Mouse (Mus musculus) ES-E14 (cell line): Measurements from ENCODE around the gene Rims3. TPM values are rescaled to one million over a fixed set of nuclear protein-coding genes. Genes with fewer than 3 reads are reported as not detected.
A peak's percentile ranks its signal among the peaks of the same experiment; 100 is the strongest.

Experiments used
- DNase-seq: peaks from one replicate; pipeline ENCODE4 v3.0.0-alpha.2; 2013; ENCODE audit warnings: low read depth, low spot score
- H3K27ac ChIP-seq: 2 replicates; pipeline ENCODE4 v1.5.1; 2012; ENCODE audit warnings: low read depth, mild to moderate bottlenecking, low read length, moderate library complexity, mixed read lengths; ENCODE audit not compliant: poor library complexity, insufficient read depth, severe bottlenecking
- H3K36me3 ChIP-seq: 2 replicates; pipeline ENCODE4 v1.6.1; 2012; ENCODE audit warnings: mild to moderate bottlenecking, low read length, moderate library complexity, mixed read lengths; ENCODE audit not compliant: control insufficient read depth, poor library complexity, insufficient read depth, severe bottlenecking
- H3K4me1 ChIP-seq, 2 experiments: fragments of 150-350 bp in 1 of 2; sonication (generic) in 1 of 2; 2 replicates each; pipeline ENCODE4 v1.6.1; 2012; ENCODE audit warnings: low read length in 2 of 2, mild to moderate bottlenecking in 1 of 2, mixed read lengths in 1 of 2; ENCODE audit not compliant: control insufficient read depth in 2 of 2, insufficient read depth in 2 of 2, poor library complexity in 1 of 2
- H3K4me3 ChIP-seq, 2 experiments: fragments of 150-350 bp in 1 of 2; sonication (generic) in 1 of 2; 2 replicates each; pipeline ENCODE4 v1.5.1; 2012; ENCODE audit warnings: low read length in 2 of 2, low read depth in 1 of 2, mild to moderate bottlenecking in 1 of 2, mixed read lengths in 1 of 2; ENCODE audit not compliant: insufficient read depth in 1 of 2, poor library complexity in 1 of 2, severe bottlenecking in 1 of 2
- H3K9ac ChIP-seq: 2 replicates; pipeline ENCODE4 v1.6.1; 2012; ENCODE audit warnings: low read depth, mild to moderate bottlenecking, low read length, mixed read lengths; ENCODE audit not compliant: poor library complexity, insufficient read depth, severe bottlenecking
- H3K9me3 ChIP-seq: fragments of 150-350 bp; sonication (generic); 2 replicates; pipeline ENCODE4 v1.6.1; 2012; ENCODE audit warnings: low read depth, mild to moderate bottlenecking, low read length; ENCODE audit not compliant: control insufficient read depth, insufficient read depth
- CHD2 ChIP-seq: IDR thresholded peaks from 2 replicates; pipeline ENCODE4 v1.6.1; 2014; ENCODE audit warnings: mild to moderate bottlenecking, low read depth, low read length, inconsistent platforms
- HCFC1 ChIP-seq: IDR thresholded peaks from 2 replicates; pipeline ENCODE4 v1.6.1; 2012; ENCODE audit warnings: low read length, inconsistent platforms, borderline replicate concordance; ENCODE audit not compliant: insufficient read depth
- MAFK ChIP-seq: IDR thresholded peaks from 2 replicates; pipeline ENCODE4 v1.6.1; 2014; ENCODE audit warnings: mild to moderate bottlenecking, low read depth, low read length, inconsistent platforms; ENCODE audit not compliant: insufficient read depth
- ZC3H11A ChIP-seq: IDR thresholded peaks from 2 replicates; pipeline ENCODE4 v1.6.1; 2012; ENCODE audit warnings: low read depth, mild to moderate bottlenecking, inconsistent platforms, low read length, borderline replicate concordance
- ZNF384 ChIP-seq: IDR thresholded peaks from 2 replicates; pipeline ENCODE4 v1.6.1; 2012; ENCODE audit warnings: low read depth, low read length, inconsistent platforms
- in situ Hi-C, 2 experiments: fragments of 600-800 bp; cut with MboI; formaldehyde crosslinking; loops; one replicate each; pipeline ENCODE4 v1.15.1; 2025; ENCODE audit warnings: low sequenced_read_pairs in 2 of 2, inconsistent platforms in 1 of 2; ENCODE audit not compliant: unreplicated experiment in 2 of 2
- total RNA-seq: library from RNA; depleted of rRNA; stranded (reverse); fragments of 300-350 nt; gene quantifications from 2 replicates; pipeline ENCODE4 v1.2.3, GENCODE M21; 2012

Rims3 gene
- total RNA-seq, 1 experiment = 4.5 TPM

DNA sequence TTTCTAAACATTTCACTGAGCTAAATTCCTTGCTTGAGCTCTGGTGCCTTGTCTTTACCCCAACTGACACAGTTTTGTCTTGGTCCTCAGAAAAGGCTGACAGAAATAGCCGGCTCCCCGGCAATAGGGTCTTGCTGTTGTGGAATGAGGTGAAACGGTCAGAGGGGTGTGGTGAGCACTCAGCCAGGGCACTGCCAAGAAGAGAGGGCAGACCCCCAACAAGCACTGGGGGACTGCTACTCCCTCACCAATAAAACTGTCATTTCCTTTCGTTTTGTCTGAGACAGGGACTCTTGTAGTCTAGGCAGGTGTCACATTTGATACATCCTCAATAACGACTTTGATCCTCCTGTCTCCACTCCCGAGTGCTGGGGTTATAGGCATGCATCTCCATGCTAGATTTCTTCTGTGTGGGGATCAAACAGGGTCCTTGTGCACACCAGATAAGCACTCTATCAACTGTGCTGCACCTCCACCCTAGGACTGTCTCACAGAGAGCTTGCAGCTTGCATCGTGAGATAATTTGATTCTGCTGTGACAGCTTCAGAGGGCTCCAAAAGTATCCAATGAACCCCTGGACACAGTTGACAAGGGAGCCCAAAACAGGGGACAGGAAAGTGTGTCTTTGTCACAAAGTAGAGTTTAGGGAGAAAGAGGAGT is 10.1 kb upstream of the Rims3 start:
- H3K9me3 ChIP-seq = no peaks in the 10 kb centered on the region
- in situ Hi-C loops = no loop called here
- TF ChIP-seq MAFK = no peak
- TF ChIP-seq ZC3H11A = no peak
- TF ChIP-seq CHD2 = no peak
- TF ChIP-seq HCFC1 = no peak
- TF ChIP-seq ZNF384 = no peak
- DNase-seq = no peak
- peaks cover 0 to 2% of the 10 kb centered on the region in 2 experiments; a peak in 1 of 4 replicates for H3K4me1 ChIP-seq
- H3K9ac ChIP-seq = no peak overlapping the region
- H3K36me3 ChIP-seq = no peaks in the 10 kb centered on the region
- no peak overlapping the region for H3K27ac ChIP-seq
- no peak overlapping the region for H3K4me3 ChIP-seq

DNA sequence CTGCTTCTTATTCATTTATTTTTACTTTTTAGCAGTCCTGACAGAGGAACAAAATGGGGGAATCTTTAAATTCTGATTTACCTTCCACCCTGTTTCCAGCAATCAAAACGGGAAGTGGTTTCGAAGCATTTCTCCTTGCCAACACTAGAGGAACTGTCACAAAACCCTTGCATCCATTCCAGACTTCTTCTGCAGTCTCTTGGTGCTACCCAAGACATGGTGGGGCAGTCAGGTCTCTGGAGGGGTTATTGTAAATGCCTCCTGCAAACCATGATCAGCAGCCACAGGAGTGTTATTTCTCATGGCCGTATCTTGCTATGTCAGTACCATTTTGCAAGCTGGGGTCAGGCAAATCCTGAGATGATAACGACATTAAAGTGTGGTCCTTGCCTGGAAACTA is 9.5 kb upstream of the Rims3 start:
- no peak for DNase-seq
- no peaks in the 10 kb centered on the region for H3K36me3 ChIP-seq
- peaks cover 0 to 2% of the 10 kb centered on the region in 2 experiments; a peak in 1 of 4 replicates for H3K4me1 ChIP-seq
- no peak overlapping the region for H3K27ac ChIP-seq
- H3K9ac ChIP-seq = no peak overlapping the region
- no peaks in the 10 kb centered on the region for H3K9me3 ChIP-seq
- H3K4me3 ChIP-seq = no peak overlapping the region
- TF ChIP-seq HCFC1 (no peak), MAFK (no peak), CHD2 (no peak), ZC3H11A (no peak), ZNF384 (no peak)
- in situ Hi-C loops = no loop called here

- no peak for TF ChIP-seq ZC3H11A
- no peak for TF ChIP-seq HCFC1
- TF ChIP-seq ZNF384 = no peak
- TF ChIP-seq MAFK = no peak
- TF ChIP-seq CHD2 = no peak
- in situ Hi-C loops = no loop called here
- Histone ChIP-seq H3K4me1 (peaks cover 0 to 2% of the 10 kb centered on the region in 2 experiments; a peak in 1 of 4 replicates), H3K9me3 (no peaks in the 10 kb centered on the region), H3K9ac (no peak overlapping the region), H3K27ac (no peak overlapping the region), H3K36me3 (no peaks in the 10 kb centered on the region), H3K4me3 (no peak overlapping the region)
- no peak for DNase-seq
Measured at GRCm38 (mm10) chr4:120848909-120849308, 5.7 kb upstream of the Rims3 start.

- no peaks in the 10 kb centered on the region for H3K9me3 ChIP-seq
- H3K4me1 ChIP-seq = peaks cover 0 to 2% of the 10 kb centered on the region in 2 experiments; a peak in 1 of 4 replicates
- in situ Hi-C loops = no loop called here
- no peak for TF ChIP-seq ZC3H11A
- no peak for TF ChIP-seq ZNF384
- no peak for TF ChIP-seq MAFK
- no peak for TF ChIP-seq HCFC1
- no peak for TF ChIP-seq CHD2
- DNase-seq = no peak
- no peak overlapping the region for H3K9ac ChIP-seq
- no peak overlapping the region for H3K27ac ChIP-seq
- H3K36me3 ChIP-seq = no peaks in the 10 kb centered on the region
- H3K4me3 ChIP-seq = no peak overlapping the region
Measured at GRCm38 (mm10) chr4:120849451-120849850, 5.2 kb upstream of the Rims3 start.

- H3K9me3 ChIP-seq = no peaks in the 10 kb centered on the region
- no peaks in the 10 kb centered on the region for H3K36me3 ChIP-seq
- peaks cover 0 to 2% of the 10 kb centered on the region in 2 experiments; a peak in 1 of 4 replicates for H3K4me1 ChIP-seq
- no peak for TF ChIP-seq HCFC1
- peak; percentile 43; the same call in 1 of the 2 replicates for TF ChIP-seq ZC3H11A
- H3K27ac ChIP-seq = no peak overlapping the region
- in situ Hi-C loops = no loop called here
- H3K9ac ChIP-seq = no peak overlapping the region
- no peak overlapping the region for H3K4me3 ChIP-seq
- DNase-seq = peak; percentile 51
Measured at GRCm38 (mm10) chr4:120850946-120851345, 3.7 kb upstream of the Rims3 start.
